Mouse (Mus musculus): ENCODE data around the gene Prkcz.
"Not testable (repeated sequence)": the region's sequence is repeated elsewhere in the genome, so short reads cannot be mapped to it uniquely, and the experiment has no call there.

The Prkcz gene

GRCm38 (mm10) chr4:155357601-155358000 lies 3.6 kb downstream of the Prkcz start:
- no peak for DNase-seq

DNA sequence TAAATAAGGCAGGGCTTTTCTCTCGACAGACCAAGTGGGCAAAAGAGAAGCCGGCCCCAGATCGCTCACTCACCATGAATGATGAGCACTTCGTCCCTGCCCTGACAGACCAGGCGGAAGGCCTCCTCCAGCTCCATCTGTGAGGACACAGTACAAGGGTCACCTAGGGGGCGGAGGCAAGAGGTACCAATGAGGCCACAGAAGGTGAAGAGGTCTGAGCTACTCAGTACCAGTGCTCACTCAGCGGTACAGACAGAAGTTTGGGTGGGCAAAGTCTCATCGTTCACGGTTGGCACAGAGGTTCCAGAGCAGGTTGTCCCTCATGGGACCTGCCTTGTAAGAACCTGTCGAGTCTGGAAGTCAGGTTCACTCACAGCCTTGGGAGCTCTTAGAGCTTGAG lies 4.8 kb downstream of the Prkcz start:
- no peak for DNase-seq

GRCm38 (mm10) chr4:155354546-155354945 lies 6.6 kb downstream of the Prkcz start:
- DNase-seq = no peak

DNA sequence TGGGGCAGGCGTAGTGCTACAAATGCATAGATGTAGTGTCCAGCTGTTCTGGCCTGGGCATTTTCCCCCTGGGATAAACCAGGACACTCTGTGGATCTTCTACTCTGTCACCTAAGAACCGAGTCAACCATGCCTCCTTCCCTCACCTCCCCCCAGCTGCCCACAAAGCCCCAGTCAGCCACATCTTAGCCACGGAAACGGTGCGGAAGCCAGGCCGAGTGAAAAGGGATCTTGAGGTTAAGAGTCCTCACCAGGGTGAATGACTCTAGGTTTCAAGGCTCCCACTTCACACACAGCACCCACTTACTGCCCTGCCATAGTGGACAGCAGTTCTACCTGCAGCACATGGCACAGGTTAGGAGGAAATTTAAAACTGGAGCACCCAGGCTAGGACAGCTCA lies 7.1 kb downstream of the Prkcz start:
- DNase-seq = no peak

- no peak for DNase-seq
Observed at GRCm38 (mm10) chr4:155352581-155352980, 8.6 kb downstream of the Prkcz start.

DNA sequence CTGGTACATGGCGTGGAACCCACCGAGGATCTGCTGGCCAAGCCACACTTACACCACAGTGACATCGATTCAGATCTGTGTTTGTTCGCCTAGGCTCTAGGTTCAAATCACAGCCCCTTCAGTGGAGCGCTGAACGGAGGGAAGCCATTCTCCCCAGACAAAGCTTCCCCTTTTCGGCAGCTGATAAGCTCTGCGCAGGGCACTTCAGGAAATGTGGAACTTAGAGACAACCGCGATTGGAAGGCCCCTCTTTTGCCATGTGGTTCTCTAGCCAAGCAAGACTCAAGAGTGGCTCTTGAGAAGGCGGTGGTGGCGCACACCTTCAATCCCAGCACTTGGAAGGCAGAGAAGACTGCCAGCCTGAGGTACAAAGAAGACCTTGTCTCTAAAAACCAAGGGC lies 14.8 kb downstream of the Prkcz start:
- DNase-seq = no peak

DNA sequence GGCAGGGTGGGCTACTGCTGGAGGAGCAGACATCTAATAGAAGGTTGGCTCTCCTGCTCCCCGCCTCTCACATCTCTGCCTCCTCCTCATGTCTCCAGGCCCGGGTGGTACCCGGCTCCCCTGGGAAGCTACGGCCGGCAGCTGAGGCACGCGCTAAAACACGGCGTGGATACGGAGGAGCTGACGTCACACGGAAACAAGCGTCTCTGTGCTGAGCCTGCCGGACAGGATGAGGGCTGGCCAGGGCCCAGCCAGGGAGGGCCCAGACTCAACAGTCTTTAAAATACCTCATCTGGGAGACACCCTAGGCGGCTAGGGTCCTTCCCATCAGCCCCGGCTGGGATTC lies 15.6 kb downstream of the Prkcz start:
- peak; percentile 78 for DNase-seq

GRCm38 (mm10) chr4:155344716-155345607 lies 16.2 kb downstream of the Prkcz start:
- DNase-seq = peak; percentile 50

DNA sequence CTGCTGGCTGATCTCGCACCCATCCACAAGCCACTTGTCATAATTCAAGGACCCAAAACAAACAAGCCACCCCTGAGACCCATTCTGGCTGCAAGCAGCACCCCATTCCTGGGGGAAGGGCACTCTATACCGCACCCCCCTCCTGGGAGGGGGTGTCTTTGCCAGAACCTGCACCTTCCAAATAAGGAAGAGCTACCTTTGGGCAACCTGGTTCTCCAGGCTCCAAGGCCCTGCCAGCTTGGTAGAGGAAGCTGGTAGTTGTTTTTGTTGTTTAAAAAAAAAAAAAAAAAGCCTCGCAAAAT lies 16.9 kb downstream of the Prkcz start:
- no peak for DNase-seq

- DNase-seq = peak; percentile 45
Observed at GRCm38 (mm10) chr4:155343415-155344298, 17.5 kb downstream of the Prkcz start.

DNA sequence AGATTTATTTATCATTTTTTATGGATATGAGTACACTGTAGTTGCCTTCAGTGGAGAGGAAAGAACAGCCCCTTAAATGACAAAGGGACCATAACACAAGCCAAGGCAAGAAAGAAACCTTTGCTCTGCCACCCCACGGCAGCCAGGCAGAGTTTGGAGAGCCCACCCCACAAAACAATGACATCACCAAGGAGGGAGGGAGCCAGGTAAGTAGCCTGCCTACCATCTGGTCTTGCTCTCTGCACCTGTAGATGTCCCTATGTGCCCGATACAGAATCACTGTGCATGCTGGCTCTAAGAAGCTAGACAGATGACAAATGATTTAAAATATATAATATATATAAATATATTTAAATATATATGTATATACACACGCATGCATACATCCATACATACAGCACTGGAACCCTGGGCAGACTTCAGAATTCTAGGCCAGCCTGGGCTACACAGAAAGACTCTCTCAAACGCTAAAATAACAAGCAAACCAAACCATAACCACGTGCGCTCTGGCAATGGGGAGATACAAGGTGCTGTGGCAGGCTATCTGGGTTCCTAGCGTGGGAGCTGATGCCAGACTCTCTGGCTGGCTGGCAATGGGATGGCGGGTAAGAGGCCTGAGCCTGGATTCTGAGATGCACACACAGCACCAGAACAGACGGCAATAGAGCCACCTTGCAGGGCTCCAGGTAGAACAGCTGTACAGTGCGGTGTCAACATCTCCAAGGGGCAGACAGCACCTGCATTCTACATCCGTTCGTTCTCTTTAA lies 24.7 kb downstream of the Prkcz start:
- DNase-seq = no peak

GRCm38 (mm10) chr4:155332253-155332652 lies 28.9 kb downstream of the Prkcz start:
- no peak for DNase-seq

DNA sequence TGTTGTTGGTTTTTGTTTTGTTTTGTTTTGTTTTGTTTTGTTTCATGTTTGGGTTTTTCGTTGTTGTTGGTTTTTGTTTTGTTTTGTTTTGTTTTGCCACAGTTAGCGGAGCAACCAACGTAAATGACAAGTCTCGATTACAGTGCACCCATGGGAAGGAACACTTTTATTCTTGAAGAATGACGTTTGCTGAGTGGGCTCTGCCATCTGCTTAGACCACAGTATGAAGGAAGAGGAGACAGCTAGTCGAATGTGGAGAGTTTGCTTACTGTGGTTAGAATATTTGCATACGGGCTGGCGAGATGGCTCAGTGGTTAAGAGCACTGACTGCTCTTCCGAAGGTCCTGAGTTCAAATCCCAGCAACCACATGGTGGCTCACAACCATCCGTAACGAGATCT lies 32.8 kb downstream of the Prkcz start:
- DNase-seq = not testable (repeated sequence)

GRCm38 (mm10) chr4:155325773-155326172 lies 35.4 kb downstream of the Prkcz start:
- no peak for DNase-seq

DNA sequence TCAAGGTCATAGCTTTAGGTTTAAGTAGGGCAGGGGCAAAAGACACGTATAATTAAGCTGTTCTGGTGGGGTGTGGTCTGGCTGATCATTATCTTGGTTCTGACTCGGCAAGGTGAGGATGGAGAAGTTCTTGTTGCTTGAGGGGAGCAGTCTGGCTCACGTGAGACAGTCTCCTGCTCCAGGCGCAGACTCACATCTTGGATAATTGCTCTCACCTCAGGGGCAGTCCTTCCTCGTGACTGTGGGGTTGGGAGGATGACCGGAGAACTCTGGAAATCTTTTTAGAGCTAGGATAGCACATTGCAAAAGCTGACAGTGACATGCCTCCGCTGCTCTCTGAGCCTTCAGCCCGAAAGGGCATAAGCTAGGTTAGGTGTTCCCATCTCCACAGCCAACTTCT lies 36.6 kb downstream of the Prkcz start:
- no peak for DNase-seq

- DNase-seq = no peak
Observed at GRCm38 (mm10) chr4:155323081-155323795, 37.9 kb downstream of the Prkcz start.

DNA sequence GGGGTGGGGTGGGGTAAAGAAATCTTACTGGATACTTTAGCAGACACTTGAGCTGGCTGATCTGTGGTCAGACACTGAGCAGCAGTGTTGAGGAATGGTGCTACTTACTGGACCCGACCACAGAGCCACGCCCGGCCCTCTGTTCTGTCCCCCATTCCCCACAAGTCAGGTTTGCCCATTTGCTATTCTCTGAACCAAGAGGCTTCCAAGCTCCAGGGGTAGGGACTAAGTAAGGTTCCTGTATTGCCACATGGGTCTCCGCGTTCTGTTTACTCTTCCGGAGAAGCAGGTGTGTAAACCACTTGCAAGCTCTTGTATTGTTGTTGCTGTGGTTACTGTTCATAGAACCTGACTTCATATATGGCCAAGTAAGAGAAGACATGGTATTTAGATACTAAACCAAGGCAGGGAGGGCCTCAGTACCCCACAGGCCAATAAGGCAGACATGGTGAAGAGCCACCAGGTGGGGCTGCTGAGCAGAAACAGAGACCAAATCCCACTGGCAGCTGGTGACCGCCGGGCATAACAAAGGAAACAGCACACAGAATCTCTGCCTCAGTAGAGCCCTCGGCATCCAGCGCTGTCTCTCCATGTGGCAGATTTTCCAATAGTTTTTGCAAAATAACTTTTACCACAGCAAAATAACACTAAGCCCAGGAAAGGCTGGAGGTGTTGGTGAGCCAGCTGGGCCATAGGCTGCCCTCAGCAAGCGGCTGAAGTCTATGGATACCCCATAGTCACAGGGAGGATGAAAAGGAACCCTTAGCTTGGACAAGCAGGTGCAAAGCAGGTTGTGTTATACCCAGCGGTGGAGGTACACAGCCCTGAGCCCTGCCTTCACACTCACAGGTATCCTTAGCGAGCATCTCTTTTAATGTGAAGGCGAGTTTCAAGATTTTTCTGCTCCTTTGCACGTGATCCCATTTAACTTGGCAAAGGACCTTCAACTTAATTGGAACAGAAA lies 40.6 kb downstream of the Prkcz start:
- peak; percentile 59 for DNase-seq

- DNase-seq = no peak
Observed at GRCm38 (mm10) chr4:155318266-155318665, 42.9 kb downstream of the Prkcz start.

DNA sequence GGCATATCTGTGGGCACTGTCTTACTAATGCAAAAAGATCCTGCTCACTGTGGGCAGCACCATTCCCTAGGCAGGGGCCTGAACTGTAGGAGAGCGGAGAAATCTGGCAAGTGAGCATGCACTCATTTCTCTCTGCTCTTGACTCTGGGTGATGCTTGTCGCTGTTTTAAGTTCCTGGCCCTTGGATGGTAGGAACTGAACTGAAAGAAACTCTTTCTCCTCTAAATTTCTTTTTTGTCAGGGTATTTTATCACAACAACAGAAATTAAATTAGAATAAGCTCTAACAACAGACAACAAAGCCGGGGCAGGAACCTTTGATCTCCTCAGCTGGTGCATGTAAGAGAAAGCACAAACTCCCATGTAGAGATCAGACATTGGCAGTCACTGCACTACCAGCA lies 46.1 kb downstream of the Prkcz start:
- DNase-seq = no peak

DNA sequence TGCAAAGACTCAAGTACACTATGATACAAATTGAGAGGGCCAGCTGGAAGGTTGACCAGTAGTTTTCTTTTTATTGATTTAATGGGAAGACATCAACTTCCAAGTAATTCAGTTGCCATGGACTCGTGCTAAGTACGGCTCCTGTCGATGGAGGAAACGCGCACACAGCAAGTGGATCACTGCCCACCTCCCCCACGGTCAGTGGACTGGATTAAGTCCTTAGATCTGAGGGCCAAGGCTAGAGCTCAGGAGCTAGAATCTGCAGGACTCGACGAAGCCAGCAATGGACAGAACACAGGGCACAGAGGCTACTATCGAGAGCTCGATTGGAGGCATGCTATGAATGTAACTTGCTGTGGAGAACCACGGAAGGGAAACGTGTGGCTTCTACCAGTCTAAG lies 52.5 kb downstream of the Prkcz start:
- no peak for DNase-seq

- peak; percentile 90 for DNase-seq
Observed at GRCm38 (mm10) chr4:155308068-155308467, 53.1 kb downstream of the Prkcz start.

GRCm38 (mm10) chr4:155307591-155307990 lies 53.6 kb downstream of the Prkcz start:
- DNase-seq = no peak
